Mouse (Mus musculus): ENCODE data around the gene Map3k21. TPM values are rescaled to one million over a fixed set of nuclear protein-coding genes. Genes with fewer than 3 reads are reported as not detected.

Gene Map3k21
- polyA plus RNA-seq, 1 experiment from 2014 or later: 0.09 TPM

DNA sequence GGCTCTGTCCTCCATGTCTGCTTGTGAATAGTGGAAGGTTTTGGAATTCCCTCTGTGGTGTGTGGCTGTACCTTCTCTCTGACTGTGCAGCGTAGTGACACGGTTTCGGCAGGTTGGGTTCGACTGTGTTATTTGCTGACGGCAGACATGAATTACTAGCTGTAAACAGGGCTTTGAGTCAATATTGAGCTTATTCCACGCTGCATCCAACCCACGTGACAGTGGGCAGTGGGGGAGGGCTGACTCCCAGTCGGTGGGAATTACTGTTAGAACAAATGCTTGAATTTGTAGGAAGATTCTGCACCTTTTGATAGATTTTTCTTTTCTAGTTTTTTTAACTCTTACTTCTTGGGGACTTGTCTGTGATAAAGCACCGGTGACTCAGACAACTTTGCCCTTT is 4.1 kb downstream of the Map3k21 start:
- Histone ChIP-seq H3K4me3 (no peak overlapping the region), H3K27me3 (replicated peaks) (peaks cover 60% of the 10 kb centered on the region), H3K27ac (ENCODE audit: poor library complexity, severe bottlenecking) (no peak overlapping the region), H3K9me3 (replicated peaks) (no peaks in the 10 kb centered on the region), H3K4me2 (no peak overlapping the region), H3K36me3 (no peaks in the 10 kb centered on the region), H3K4me1 (replicated peaks) (peaks cover 16% of the 10 kb centered on the region), H3K9ac (no peak overlapping the region)
- no peak for ATAC-seq (ENCODE audit: insufficient number of reproducible peaks, low FRiP score)
- WGBS: 78% methylated on average over 9 of the region's 9 CpGs

DNA sequence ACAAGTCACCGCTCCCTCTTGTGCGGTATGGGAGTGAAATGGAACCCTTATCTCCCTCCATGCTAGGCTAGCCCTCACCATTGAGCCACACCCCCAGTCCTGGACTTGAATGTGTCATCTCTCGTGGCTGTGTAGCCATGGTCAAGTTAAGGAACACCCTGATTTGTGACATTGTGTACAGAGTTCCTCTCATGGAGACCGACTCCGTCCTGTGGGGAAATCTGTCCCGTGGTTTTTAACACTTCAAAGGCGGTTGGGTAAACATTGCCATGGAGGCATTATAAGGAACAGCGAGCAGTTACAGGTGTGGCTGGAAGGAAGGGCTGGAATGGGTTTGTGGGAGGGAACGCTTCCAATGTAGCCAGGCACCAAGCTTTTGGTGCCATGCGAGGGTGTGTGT is 6.8 kb downstream of the Map3k21 start:
- no peaks in the 10 kb centered on the region for H3K9me3 ChIP-seq (replicated peaks)
- H3K4me3 ChIP-seq: no peak overlapping the region
- peaks cover 7% of the 10 kb centered on the region; the same call in 1 of the 2 replicates for H3K4me1 ChIP-seq (replicated peaks)
- no peak overlapping the region for H3K4me2 ChIP-seq
- 53% methylated on average over 10 of the region's 10 CpGs for WGBS
- peaks cover 34% of the 10 kb centered on the region for H3K27me3 ChIP-seq (replicated peaks)
- H3K36me3 ChIP-seq: no peaks in the 10 kb centered on the region
- H3K9ac ChIP-seq: no peak overlapping the region
- no peak for ATAC-seq (ENCODE audit: insufficient number of reproducible peaks, low FRiP score)
- no peak overlapping the region for H3K27ac ChIP-seq (ENCODE audit: poor library complexity, severe bottlenecking)

DNA sequence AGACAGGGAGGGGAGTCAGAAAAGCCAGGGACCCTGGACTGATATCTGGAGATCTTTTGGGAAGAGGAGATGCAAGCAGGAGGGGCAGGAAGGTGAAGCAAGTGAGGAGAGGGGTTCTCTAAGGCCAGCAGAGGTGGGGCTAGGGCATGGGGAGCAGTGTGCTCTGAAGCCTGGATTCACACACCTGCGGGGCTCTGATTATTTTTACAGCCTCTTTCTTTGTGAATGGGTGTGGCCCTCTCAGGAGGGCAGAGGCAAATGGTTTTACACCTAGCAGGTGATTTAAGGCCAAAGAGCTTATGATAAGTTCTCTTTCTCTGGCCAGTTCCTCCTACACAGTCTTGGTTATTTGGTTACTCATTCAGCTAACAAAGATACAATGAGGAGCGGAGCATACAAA is 8.5 kb downstream of the Map3k21 start:
- Histone ChIP-seq H3K4me3 (no peak overlapping the region), H3K4me2 (no peak overlapping the region), H3K27me3 (replicated peaks) (peaks cover 17% of the 10 kb centered on the region), H3K4me1 (replicated peaks) (peaks cover 7% of the 10 kb centered on the region; the same call in 1 of the 2 replicates), H3K27ac (ENCODE audit: poor library complexity, severe bottlenecking) (no peak overlapping the region), H3K9me3 (replicated peaks) (no peaks in the 10 kb centered on the region), H3K36me3 (no peaks in the 10 kb centered on the region), H3K9ac (no peak overlapping the region)
- ATAC-seq (ENCODE audit: insufficient number of reproducible peaks, low FRiP score): no peak
- 85% methylated on average over 2 of the region's 2 CpGs for WGBS

DNA sequence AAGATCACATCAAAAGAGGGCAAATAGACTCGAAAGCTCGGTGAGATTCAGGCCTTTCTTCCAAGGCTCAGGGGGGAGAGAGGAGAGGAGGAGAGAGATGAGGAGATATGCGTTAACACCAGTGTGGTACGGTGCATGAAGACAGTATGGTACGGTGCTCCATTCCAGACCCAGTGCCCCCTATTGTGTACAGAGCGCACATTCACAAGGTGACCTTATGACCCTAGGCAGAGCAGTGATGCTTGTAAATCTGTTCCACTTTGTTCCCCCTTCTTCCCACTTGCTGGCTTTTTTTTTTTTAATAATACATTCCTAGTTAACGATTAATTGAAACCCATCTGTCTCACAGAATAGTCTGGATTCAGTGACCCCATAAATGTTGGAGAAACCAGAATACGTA is 9.3 kb downstream of the Map3k21 start:
- ATAC-seq (ENCODE audit: insufficient number of reproducible peaks, low FRiP score): no peak
- no peak overlapping the region for H3K27ac ChIP-seq (ENCODE audit: poor library complexity, severe bottlenecking)
- H3K4me1 ChIP-seq (replicated peaks): peaks cover 7% of the 10 kb centered on the region; the same call in 1 of the 2 replicates
- peaks cover 11% of the 10 kb centered on the region; the same call in 1 of the 2 replicates for H3K27me3 ChIP-seq (replicated peaks)
- H3K9me3 ChIP-seq (replicated peaks): no peaks in the 10 kb centered on the region
- no peak overlapping the region for H3K4me3 ChIP-seq
- 76% methylated on average over 8 of the region's 8 CpGs for WGBS
- no peak overlapping the region for H3K4me2 ChIP-seq
- H3K9ac ChIP-seq: no peak overlapping the region
- H3K36me3 ChIP-seq: no peaks in the 10 kb centered on the region

DNA sequence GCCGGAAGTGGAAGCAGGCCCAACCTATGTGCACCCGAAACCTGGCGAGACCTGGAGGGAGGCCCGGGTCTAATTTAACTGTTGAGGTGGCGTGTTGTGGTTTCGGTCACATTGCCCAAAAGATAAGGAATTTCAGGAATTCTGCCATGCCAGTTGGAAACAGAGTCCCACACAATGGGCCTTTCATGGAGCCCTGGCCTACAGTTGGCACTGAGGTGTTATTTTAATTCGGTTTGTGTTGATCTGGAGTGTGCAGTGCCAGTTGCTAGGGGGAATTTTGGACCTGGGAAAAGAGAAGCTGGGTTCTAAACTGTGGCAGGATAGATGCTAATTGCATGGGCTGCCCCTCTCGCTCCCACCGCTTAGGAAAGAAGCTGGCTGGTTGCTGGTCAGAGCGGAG is 10.0 kb downstream of the Map3k21 start:
- 76% methylated on average over 10 of the region's 10 CpGs for WGBS
- no peak overlapping the region for H3K27ac ChIP-seq (ENCODE audit: poor library complexity, severe bottlenecking)
- peaks cover 4% of the 10 kb centered on the region; the same call in 1 of the 2 replicates for H3K27me3 ChIP-seq (replicated peaks)
- no peaks in the 10 kb centered on the region for H3K36me3 ChIP-seq
- peaks cover 7% of the 10 kb centered on the region; the same call in 1 of the 2 replicates for H3K4me1 ChIP-seq (replicated peaks)
- no peak overlapping the region for H3K4me3 ChIP-seq
- no peak for ATAC-seq (ENCODE audit: insufficient number of reproducible peaks, low FRiP score)
- no peaks in the 10 kb centered on the region for H3K9me3 ChIP-seq (replicated peaks)
- H3K4me2 ChIP-seq: no peak overlapping the region
- H3K9ac ChIP-seq: no peak overlapping the region

DNA sequence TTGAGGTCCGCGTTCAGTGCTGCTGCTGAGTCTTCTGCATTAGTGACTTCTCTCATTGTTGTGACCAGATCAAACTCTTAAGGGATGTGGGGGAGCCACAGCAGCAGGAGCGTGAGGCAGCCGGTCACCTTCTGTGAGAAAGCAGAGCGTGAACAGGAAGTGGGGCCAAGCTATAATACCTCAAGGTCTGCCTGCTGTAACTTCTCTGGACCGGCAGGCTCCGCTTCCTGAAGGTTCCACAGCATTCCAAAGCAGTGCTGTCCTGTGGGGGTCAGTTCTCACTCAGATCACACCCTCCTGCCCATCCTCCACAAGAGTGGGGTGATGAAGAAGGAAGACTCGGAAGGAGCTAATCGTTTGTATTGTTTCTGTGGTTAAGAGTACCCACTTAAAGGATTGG is 10.5 kb downstream of the Map3k21 start:
- Histone ChIP-seq H3K4me2 (no peak overlapping the region), H3K4me3 (no peak overlapping the region), H3K27ac (ENCODE audit: poor library complexity, severe bottlenecking) (no peak overlapping the region), H3K9me3 (replicated peaks) (no peaks in the 10 kb centered on the region), H3K36me3 (no peaks in the 10 kb centered on the region), H3K27me3 (replicated peaks) (no peaks in the 10 kb centered on the region), H3K4me1 (replicated peaks) (peaks cover 7% of the 10 kb centered on the region; the same call in 1 of the 2 replicates), H3K9ac (no peak overlapping the region)
- WGBS: 61% methylated on average over 9 of the region's 9 CpGs
- ATAC-seq (ENCODE audit: insufficient number of reproducible peaks, low FRiP score): no peak

DNA sequence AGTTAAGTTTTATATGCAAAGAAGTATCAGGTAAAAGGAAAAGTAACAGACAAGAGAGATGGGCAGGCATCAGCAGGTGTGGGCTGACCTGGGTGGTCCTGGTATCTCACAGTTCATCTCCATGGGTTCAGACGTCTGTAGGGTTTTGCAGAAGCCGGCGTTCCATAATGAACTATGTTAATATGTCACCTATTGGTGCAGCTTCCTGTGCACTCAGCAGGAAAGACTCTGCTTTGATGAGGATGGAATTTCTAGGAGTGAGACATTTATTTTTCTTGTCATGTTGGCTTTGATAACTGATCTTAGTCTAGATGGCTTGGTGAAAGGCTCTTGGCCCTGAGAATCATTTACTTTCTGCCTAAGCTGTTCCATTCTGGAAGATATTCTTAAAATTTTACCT is 12.1 kb downstream of the Map3k21 start:
- Histone ChIP-seq H3K4me1 (replicated peaks) (0 out of 2 replicates have a peak, but pooled peaks cover 2% of the 10 kb centered on the region), H3K36me3 (no peaks in the 10 kb centered on the region), H3K9me3 (replicated peaks) (no peaks in the 10 kb centered on the region), H3K27me3 (replicated peaks) (no peaks in the 10 kb centered on the region), H3K4me3 (no peak overlapping the region), H3K9ac (no peak overlapping the region), H3K27ac (ENCODE audit: poor library complexity, severe bottlenecking) (no peak overlapping the region), H3K4me2 (no peak overlapping the region)
- WGBS: 79% methylated on average over 3 of the region's 3 CpGs
- ATAC-seq (ENCODE audit: insufficient number of reproducible peaks, low FRiP score): no peak

DNA sequence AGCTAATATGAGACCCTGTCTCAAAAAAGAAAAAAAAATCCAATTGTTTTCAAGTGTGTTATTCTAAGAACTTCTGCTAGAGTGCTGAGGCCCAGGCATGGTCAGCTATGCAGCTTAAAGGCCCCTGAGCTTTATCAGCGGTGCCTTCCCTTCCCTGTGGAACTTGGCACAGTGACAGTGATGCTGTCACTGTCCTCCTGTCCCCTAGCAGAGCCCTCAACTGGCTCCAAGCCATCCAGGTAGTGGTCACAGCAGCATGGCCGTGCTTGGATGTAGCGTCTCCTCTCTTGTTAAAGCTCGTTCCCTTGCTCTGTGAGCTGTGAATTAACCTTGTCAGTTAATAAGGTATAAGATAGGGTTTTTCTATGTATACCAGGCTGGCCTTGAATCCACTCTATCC is 16.4 kb downstream of the Map3k21 start:
- no peak overlapping the region for H3K4me2 ChIP-seq
- H3K4me3 ChIP-seq: no peak overlapping the region
- no peaks in the 10 kb centered on the region for H3K9me3 ChIP-seq (replicated peaks)
- 0 out of 2 replicates have a peak, but pooled peaks cover 2% of the 10 kb centered on the region for H3K4me1 ChIP-seq (replicated peaks)
- no peaks in the 10 kb centered on the region for H3K36me3 ChIP-seq
- WGBS: 65% methylated on average over 4 of the region's 4 CpGs
- ATAC-seq (ENCODE audit: insufficient number of reproducible peaks, low FRiP score): no peak
- no peaks in the 10 kb centered on the region for H3K27me3 ChIP-seq (replicated peaks)
- no peak overlapping the region for H3K27ac ChIP-seq (ENCODE audit: poor library complexity, severe bottlenecking)
- H3K9ac ChIP-seq: no peak overlapping the region

DNA sequence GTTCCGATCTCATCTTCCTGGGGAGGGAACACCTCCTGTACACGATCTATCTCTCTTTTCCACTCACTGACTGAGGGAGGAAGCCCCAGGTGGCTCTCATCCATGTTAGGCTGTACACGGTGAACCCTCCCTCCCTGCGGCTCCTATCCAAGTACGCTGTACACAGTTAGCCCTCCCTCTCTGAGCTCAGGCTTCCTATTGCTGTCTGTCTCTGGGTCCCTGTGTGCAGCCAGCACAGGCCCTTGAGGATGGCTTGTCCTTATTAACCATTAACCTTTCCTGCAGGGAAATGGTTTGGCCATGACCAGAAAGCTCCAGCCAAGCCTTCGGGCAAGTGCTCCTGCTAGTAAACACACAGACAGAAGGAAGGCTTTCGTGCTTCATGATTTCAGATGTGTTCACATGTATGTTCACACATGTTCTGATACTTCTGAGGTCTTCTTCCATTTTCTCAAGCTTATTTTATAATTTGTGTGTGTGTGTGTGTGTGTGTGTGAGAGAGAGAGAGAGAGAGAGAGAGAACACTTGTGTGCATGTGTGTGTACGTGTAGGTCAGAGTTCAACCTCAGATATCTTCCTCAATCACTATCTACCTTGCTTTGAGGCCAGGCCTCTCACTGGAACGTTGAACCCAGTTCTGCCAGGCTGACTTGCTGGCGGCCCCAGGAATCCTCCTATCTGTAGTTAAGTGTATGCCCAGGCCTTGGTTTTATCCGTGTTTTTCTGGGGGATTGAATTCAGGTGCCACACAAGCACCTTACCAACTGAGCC is 20.2 kb downstream of the Map3k21 start:
- Histone ChIP-seq H3K27ac (ENCODE audit: poor library complexity, severe bottlenecking) (no peak overlapping the region), H3K4me1 (replicated peaks) (0 out of 2 replicates have a peak, but pooled peaks cover 2% of the 10 kb centered on the region), H3K4me3 (no peak overlapping the region), H3K27me3 (replicated peaks) (no peaks in the 10 kb centered on the region), H3K4me2 (no peak overlapping the region), H3K36me3 (no peaks in the 10 kb centered on the region), H3K9me3 (replicated peaks) (0 out of 2 replicates have a peak, but pooled peaks cover 2% of the 10 kb centered on the region), H3K9ac (no peak overlapping the region)
- WGBS: 71% methylated on average over 11 of the region's 11 CpGs
- ATAC-seq (ENCODE audit: insufficient number of reproducible peaks, low FRiP score): no peak

DNA sequence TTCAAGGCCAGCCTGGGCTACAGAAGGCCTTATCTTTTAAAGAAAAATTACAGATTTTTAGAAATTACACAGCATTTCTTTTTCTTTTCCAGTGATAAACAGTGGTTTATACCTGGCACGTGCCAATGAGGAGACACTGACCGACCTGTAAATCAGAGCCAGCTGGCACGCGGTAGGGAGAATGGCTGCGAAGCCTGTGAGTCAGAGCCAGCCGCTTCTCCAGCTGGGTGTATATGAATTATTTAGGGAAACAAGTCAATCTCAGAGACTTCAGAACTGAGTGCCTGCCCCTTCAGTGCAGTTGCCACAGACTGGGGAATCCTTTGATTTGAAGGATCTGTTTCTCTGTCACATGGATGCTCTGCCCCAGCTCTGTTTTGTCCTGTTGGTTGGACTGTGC is 21.6 kb downstream of the Map3k21 start:
- Histone ChIP-seq H3K9me3 (replicated peaks) (0 out of 2 replicates have a peak, but pooled peaks cover 2% of the 10 kb centered on the region), H3K4me3 (no peak overlapping the region), H3K27ac (ENCODE audit: poor library complexity, severe bottlenecking) (no peak overlapping the region), H3K4me2 (no peak overlapping the region), H3K27me3 (replicated peaks) (no peaks in the 10 kb centered on the region), H3K4me1 (replicated peaks) (no peaks in the 10 kb centered on the region), H3K36me3 (no peaks in the 10 kb centered on the region), H3K9ac (no peak overlapping the region)
- 89% methylated on average over 6 of the region's 6 CpGs for WGBS
- no peak for ATAC-seq (ENCODE audit: insufficient number of reproducible peaks, low FRiP score)

DNA sequence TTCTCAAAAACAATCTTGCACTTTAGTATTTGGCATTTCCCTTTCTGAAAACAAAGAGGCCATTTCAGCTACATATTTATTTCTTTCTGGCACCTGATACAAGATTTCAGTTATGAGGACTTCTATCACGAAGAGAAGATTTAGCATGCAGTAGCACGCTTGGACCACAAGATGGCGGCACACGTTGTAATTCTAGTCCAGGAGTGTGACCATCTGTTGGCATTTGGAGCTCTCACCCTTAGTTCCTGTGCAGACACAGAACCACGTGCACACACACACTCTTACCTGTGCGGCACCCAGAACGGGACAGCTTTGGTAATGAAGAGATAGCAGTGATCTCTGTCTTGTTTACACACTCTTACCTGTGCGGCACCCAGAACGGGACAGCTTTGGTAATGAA is 25.4 kb downstream of the Map3k21 start:
- Histone ChIP-seq H3K36me3 (no peaks in the 10 kb centered on the region), H3K4me2 (no peak overlapping the region), H3K4me1 (replicated peaks) (no peaks in the 10 kb centered on the region), H3K27ac (ENCODE audit: poor library complexity, severe bottlenecking) (no peak overlapping the region), H3K27me3 (replicated peaks) (peaks cover 13% of the 10 kb centered on the region), H3K9ac (no peak overlapping the region), H3K4me3 (no peak overlapping the region), H3K9me3 (replicated peaks) (0 out of 2 replicates have a peak, but pooled peaks cover 2% of the 10 kb centered on the region)
- 46% methylated on average over 9 of the region's 9 CpGs for WGBS
- ATAC-seq (ENCODE audit: insufficient number of reproducible peaks, low FRiP score): no peak

All from heart, embryonic 12.5 days (tissue).